Mouse (Mus musculus) cerebellum, adult 2 months (tissue): ENCODE results near the gene Rxfp2. TPM values are rescaled to one million over a fixed set of nuclear protein-coding genes. Genes with fewer than 3 reads are reported as not detected.

Experiments
- DNase-seq, 2 experiments: peaks; one replicate each; pipeline ENCODE4 v3.0.0; 2021
- H3K27ac ChIP-seq: fragments of 200-500 bp; 2 replicates; pipeline ENCODE4 v1.5.1; 2012; ENCODE audit warnings: low read length, control low read depth, inconsistent platforms; ENCODE audit not compliant: insufficient read depth
- H3K27me3 ChIP-seq: fragments of 200-500 bp; 2 replicates; pipeline ENCODE4 v1.6.1; 2012; ENCODE audit warnings: inconsistent platforms, mild to moderate bottlenecking, low read length, moderate library complexity; ENCODE audit not compliant: control insufficient read depth, insufficient read depth
- H3K4me1 ChIP-seq: fragments of 200-500 bp; 2 replicates; pipeline ENCODE4 v1.6.1; 2011; ENCODE audit warnings: low read length; ENCODE audit not compliant: control insufficient read depth, insufficient read depth
- H3K4me3 ChIP-seq: fragments of 200-500 bp; replicated peaks from 2 replicates; pipeline ENCODE3; 2011; ENCODE audit warnings: mild to moderate bottlenecking, low read depth, low read length, control low read depth; ENCODE audit not compliant: insufficient read depth
- CTCF ChIP-seq: fragments of 200-500 bp; IDR thresholded peaks from 2 replicates; pipeline ENCODE4 v1.5.1; 2011; ENCODE audit warnings: low read depth, mild to moderate bottlenecking, control low read depth, low read length, moderate library complexity, borderline replicate concordance; ENCODE audit not compliant: insufficient read depth
- POLR2A ChIP-seq: fragments of 200-500 bp; IDR thresholded peaks from 2 replicates; pipeline ENCODE4 v1.6.1; 2011; ENCODE audit warnings: low read length, control low read depth, borderline replicate concordance; ENCODE audit not compliant: insufficient read depth
- WGBS: fragments of 180-500 bp; shearing (Covaris S2); methylation state at CpG from one replicate; pipeline ENCODE4 v1.1.7; 2018; 5-methylcytosine and 5-hydroxymethylcytosine counted together
- polyA plus RNA-seq: library from polyadenylated mRNA; depleted of rRNA; stranded (reverse); fragments of >200 nt; gene quantifications from 2 replicates; pipeline ENCODE4 v1.2.3, GENCODE M21; 2012

Gene Rxfp2
- polyA plus RNA-seq, 1 experiment: 0.23 TPM

GRCm38 (mm10) chr5:150046438-150046837 lies 28.0 kb downstream of the Rxfp2 start:
- no peak for TF ChIP-seq CTCF
- no peaks in the 10 kb centered on the region for H3K27me3 ChIP-seq
- WGBS: 84% methylated on average over 15 of the region's 15 CpGs
- DNase-seq: no peak
- no peaks in the 10 kb centered on the region for H3K4me1 ChIP-seq
- H3K27ac ChIP-seq: no peak overlapping the region
- H3K4me3 ChIP-seq: no peak overlapping the region

GRCm38 (mm10) chr5:150049946-150050345 lies 31.5 kb downstream of the Rxfp2 start:
- Histone ChIP-seq H3K27ac (no peak overlapping the region), H3K27me3 (no peaks in the 10 kb centered on the region), H3K4me1 (no peaks in the 10 kb centered on the region), H3K4me3 (no peak overlapping the region)
- 53% methylated on average over 7 of the region's 7 CpGs for WGBS
- TF ChIP-seq CTCF: peak; percentile 30; the same call in 1 of the 2 replicates
- no peak for TF ChIP-seq POLR2A
- DNase-seq: no peak

DNA sequence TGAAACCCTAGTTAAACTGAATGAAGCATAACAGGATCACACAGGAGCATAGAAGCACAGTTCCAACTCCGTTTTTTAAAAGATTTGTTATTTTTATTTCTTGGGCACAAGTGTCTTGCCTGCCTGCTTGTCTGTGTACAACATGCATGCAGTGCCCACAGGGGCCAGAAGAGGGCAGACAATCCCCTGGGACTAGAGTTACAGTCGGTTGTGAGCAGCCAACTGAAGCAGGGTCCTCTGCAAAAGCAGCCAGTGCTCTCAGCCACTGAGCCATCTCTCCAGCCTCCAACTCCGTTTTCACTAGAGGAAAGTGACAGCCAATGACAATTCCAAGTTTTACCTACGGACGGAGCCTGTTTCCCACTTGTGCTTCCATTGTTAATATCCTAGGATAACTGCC lies 33.4 kb downstream of the Rxfp2 start:
- TF ChIP-seq CTCF (peak; percentile 12; the same call in 1 of the 2 replicates), POLR2A (no peak)
- no peaks in the 10 kb centered on the region for H3K4me1 ChIP-seq
- 52% methylated on average over 5 of the region's 5 CpGs for WGBS
- DNase-seq: peak in 1 of 2 experiments; percentile 9
- no peaks in the 10 kb centered on the region for H3K27me3 ChIP-seq
- no peak overlapping the region for H3K27ac ChIP-seq
- H3K4me3 ChIP-seq: no peak overlapping the region

GRCm38 (mm10) chr5:150053294-150053693 lies 34.8 kb downstream of the Rxfp2 start:
- no peaks in the 10 kb centered on the region for H3K27me3 ChIP-seq
- H3K4me1 ChIP-seq: no peaks in the 10 kb centered on the region
- H3K4me3 ChIP-seq: no peak overlapping the region
- DNase-seq: no peak
- TF ChIP-seq CTCF: no peak
- TF ChIP-seq POLR2A: no peak
- 89% methylated on average over 4 of the region's 4 CpGs for WGBS
- H3K27ac ChIP-seq: no peak overlapping the region

GRCm38 (mm10) chr5:150053956-150054355 lies 35.5 kb downstream of the Rxfp2 start:
- Histone ChIP-seq H3K4me1 (no peaks in the 10 kb centered on the region), H3K27ac (no peak overlapping the region), H3K4me3 (no peak overlapping the region), H3K27me3 (no peaks in the 10 kb centered on the region)
- no peak for DNase-seq
- TF ChIP-seq CTCF: no peak
- TF ChIP-seq POLR2A: no peak
- WGBS: 94% methylated on average over 7 of the region's 7 CpGs

GRCm38 (mm10) chr5:150055322-150055721 lies 36.8 kb downstream of the Rxfp2 start:
- no peak overlapping the region for H3K27ac ChIP-seq
- H3K27me3 ChIP-seq: no peaks in the 10 kb centered on the region
- 89% methylated on average over 1 of the region's 1 CpGs for WGBS
- no peak for TF ChIP-seq CTCF
- no peak for TF ChIP-seq POLR2A
- no peak overlapping the region for H3K4me3 ChIP-seq
- no peaks in the 10 kb centered on the region for H3K4me1 ChIP-seq
- DNase-seq: no peak

DNA sequence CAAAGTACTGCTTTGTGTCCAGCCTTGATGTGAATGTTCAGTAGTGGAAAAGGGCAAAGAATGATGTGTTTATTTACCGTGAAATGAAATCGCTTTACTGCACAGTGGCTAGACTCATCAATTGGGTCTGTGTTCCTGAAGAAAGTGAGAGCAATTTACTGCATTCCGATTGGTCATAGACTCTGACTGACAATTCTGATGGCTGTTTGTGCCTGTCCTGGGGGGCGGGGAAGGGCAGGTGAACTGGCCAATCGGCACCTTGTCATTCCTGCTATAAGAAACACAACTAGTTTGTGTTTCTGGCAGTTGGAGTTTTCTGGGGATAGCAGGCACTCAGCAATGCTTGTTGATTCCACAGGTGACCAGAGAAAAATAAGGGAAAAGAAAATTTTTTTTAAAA lies 37.6 kb downstream of the Rxfp2 start:
- TF ChIP-seq CTCF (no peak), POLR2A (no peak)
- H3K4me1 ChIP-seq: no peaks in the 10 kb centered on the region
- WGBS: 61% methylated on average over 5 of the region's 5 CpGs
- no peaks in the 10 kb centered on the region for H3K27me3 ChIP-seq
- no peak overlapping the region for H3K27ac ChIP-seq
- DNase-seq: no peak
- H3K4me3 ChIP-seq: no peak overlapping the region

GRCm38 (mm10) chr5:150058845-150059244 lies 40.4 kb downstream of the Rxfp2 start:
- DNase-seq: no peak
- 82% methylated on average over 5 of the region's 5 CpGs for WGBS
- TF ChIP-seq POLR2A (no peak), CTCF (no peak)

DNA sequence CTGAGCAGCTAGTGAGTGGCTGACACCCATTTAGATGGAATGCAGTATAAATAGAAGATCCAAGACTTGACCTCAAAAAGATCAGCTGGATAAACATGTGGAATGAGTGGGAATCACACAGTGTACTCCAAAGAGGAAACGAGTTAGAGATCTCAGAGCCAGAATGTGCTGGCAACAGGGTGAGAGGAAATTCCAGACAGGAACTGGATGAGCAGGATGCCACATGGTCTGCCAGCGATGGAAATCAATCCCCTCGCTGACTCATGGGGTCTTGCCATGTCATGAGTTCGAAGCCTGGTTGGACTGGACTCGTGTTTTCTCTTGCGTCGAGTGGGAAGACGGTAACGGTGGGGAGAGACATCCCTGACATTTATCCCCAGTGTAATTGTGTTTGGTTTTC lies 41.0 kb downstream of the Rxfp2 start:
- TF ChIP-seq POLR2A (no peak), CTCF (no peak)
- H3K27me3 ChIP-seq: no peaks in the 10 kb centered on the region
- no peaks in the 10 kb centered on the region for H3K4me1 ChIP-seq
- H3K4me3 ChIP-seq: no peak overlapping the region
- WGBS: 89% methylated on average over 9 of the region's 9 CpGs
- DNase-seq: no peak
- H3K27ac ChIP-seq: no peak overlapping the region

More at GRCm38 (mm10) chr5:150058845-150059244, 40.4 kb downstream of the Rxfp2 start:
- Histone ChIP-seq H3K4me1 (no peaks in the 10 kb centered on the region), H3K27me3 (no peaks in the 10 kb centered on the region), H3K4me3 (no peak overlapping the region), H3K27ac (no peak overlapping the region)
